Mouse (Mus musculus) neural tube, embryonic 14.5 days (tissue): Measurements from ENCODE around the gene Fgfr2. TPM values are rescaled to one million over a fixed set of nuclear protein-coding genes. Genes with fewer than 3 reads are reported as not detected.
A peak's percentile ranks its signal among the peaks of the same experiment; 100 is the strongest.

ENCODE experiments used
- ATAC-seq: fragments of 200-750 bp; cut with Nextera tagmentation; 2 replicates; pipeline ENCODE4 v1.8.0; 2017; ENCODE audit warnings: low read depth, mild to moderate bottlenecking, moderate TSS enrichment, moderate library complexity
- H3K27ac ChIP-seq: fragments of 300-500 bp; sonication (generic); 2 replicates; pipeline ENCODE4 v1.5.1; 2014; ENCODE audit warnings: low read depth, mild to moderate bottlenecking, control low read depth, low read length, moderate library complexity, mixed read lengths
- H3K27me3 ChIP-seq: fragments of 300-500 bp; sonication (generic); 2 replicates; pipeline ENCODE4 v1.6.1; 2014; ENCODE audit warnings: low read length; ENCODE audit not compliant: control insufficient read depth, insufficient read depth
- H3K36me3 ChIP-seq: fragments of 300-500 bp; sonication (generic); 2 replicates; pipeline ENCODE4 v1.6.1; 2014; ENCODE audit warnings: low read length, mixed read lengths; ENCODE audit not compliant: control insufficient read depth, insufficient read depth
- H3K4me1 ChIP-seq: fragments of 300-500 bp; sonication (generic); 2 replicates; pipeline ENCODE4 v1.6.1; 2014; ENCODE audit warnings: low read length; ENCODE audit not compliant: control insufficient read depth, insufficient read depth
- H3K4me2 ChIP-seq: fragments of 300-500 bp; sonication (generic); 2 replicates; pipeline ENCODE4 v1.6.1; 2014; ENCODE audit warnings: mild to moderate bottlenecking, low read depth, low read length, control low read depth
- H3K4me3 ChIP-seq: fragments of 300-500 bp; sonication (generic); 2 replicates; pipeline ENCODE4 v1.5.1; 2014; ENCODE audit warnings: low read depth, low read length, control low read depth, mixed read lengths
- H3K9ac ChIP-seq: fragments of 300-500 bp; sonication (generic); replicated peaks from 2 replicates; pipeline ENCODE4 v1.6.1; 2014; ENCODE audit warnings: low read depth, mild to moderate bottlenecking, control low read depth, low read length, mixed read lengths
- H3K9me3 ChIP-seq: fragments of 300-500 bp; sonication (generic); 2 replicates; pipeline ENCODE4 v1.6.1; 2016; ENCODE audit warnings: low read length; ENCODE audit not compliant: control insufficient read depth
- WGBS: fragments of 180-500 bp; shearing (Covaris S2); extraction: QIAGEN DNeasy Blood & Tissue Kit; methylation state at CpG from one replicate; pipeline ENCODE4 v1.1.7; 2014; 5-methylcytosine and 5-hydroxymethylcytosine counted together
- polyA plus RNA-seq: library from polyadenylated mRNA; unstranded; fragments of >200 nt; fragmentation: Nextera tagmentation; extraction: Ambion mirVana; gene quantifications from 2 replicates; pipeline ENCODE4 v1.2.1, GENCODE M21; 2014

Gene Fgfr2
- polyA plus RNA-seq, 1 experiment from 2014 or later: 28.1 TPM

GRCm38 (mm10) chr7:132263186-132263585, 860.0 kb downstream of the Fgfr2 start:
- H3K9ac ChIP-seq: no peak overlapping the region
- no peaks in the 10 kb centered on the region for H3K9me3 ChIP-seq
- H3K4me2 ChIP-seq: no peak overlapping the region
- 22% methylated on average over 6 of the region's 6 CpGs for WGBS
- no peaks in the 10 kb centered on the region for H3K27me3 ChIP-seq
- peak; percentile 59; the same call in 1 of the 2 replicates for ATAC-seq
- H3K4me3 ChIP-seq: no peak overlapping the region
- H3K4me1 ChIP-seq: peaks cover 7% of the 10 kb centered on the region; the same call in 1 of the 2 replicates
- H3K27ac ChIP-seq: peak overlapping the region; percentile 31; the same call in 1 of the 2 replicates
- H3K36me3 ChIP-seq: peaks cover 5% of the 10 kb centered on the region; the same call in 1 of the 2 replicates

DNA sequence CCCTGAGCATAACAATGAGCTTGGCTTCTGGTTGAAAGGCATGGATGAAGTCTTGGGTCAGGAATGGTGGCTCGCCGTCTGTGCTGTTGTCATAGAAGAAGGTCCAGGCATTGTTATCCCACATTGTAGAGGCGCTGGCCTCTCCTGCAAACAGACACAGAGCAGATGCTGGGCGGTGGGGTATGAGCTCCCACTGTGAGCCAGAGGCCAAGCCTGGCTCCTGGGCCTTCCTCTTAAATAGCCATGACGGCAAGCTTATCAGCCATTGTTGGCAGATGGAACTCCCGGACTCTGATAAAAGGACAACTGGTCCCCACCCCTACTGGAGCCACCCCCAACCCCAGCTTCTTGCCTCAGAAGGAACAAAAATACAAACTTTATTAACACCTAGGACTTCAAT, 860.5 kb downstream of the Fgfr2 start:
- peaks cover 5% of the 10 kb centered on the region; the same call in 1 of the 2 replicates for H3K36me3 ChIP-seq
- no peak overlapping the region for H3K4me2 ChIP-seq
- H3K9ac ChIP-seq: no peak overlapping the region
- ATAC-seq: peak; percentile 12; the same call in 1 of the 2 replicates
- WGBS: 18% methylated on average over 6 of the region's 6 CpGs
- no peak overlapping the region for H3K4me3 ChIP-seq
- no peaks in the 10 kb centered on the region for H3K9me3 ChIP-seq
- H3K27me3 ChIP-seq: no peaks in the 10 kb centered on the region
- no peak overlapping the region for H3K27ac ChIP-seq
- peaks cover 12% of the 10 kb centered on the region; the same call in 1 of the 2 replicates for H3K4me1 ChIP-seq

DNA sequence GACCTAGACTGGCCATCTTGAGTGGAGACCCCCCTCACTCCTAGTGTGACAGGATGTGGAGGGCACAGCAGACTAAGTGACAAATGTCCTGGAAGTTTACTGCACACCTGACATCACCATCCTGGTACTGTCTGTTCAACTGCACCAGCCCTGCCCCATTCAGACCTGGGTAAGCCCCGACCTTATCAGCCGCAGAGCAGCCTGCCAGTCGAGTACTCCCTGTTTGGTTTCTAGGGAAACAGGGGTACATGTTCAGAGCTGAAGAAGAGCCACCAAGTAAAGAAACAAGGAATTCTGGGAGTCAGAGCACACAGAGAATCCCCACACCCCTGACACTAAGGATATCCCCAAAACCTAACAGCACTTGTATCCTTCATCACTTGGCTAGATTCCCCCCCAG, 861.3 kb downstream of the Fgfr2 start:
- no peaks in the 10 kb centered on the region for H3K9me3 ChIP-seq
- H3K4me2 ChIP-seq: no peak overlapping the region
- 44% methylated on average over 3 of the region's 3 CpGs for WGBS
- H3K4me3 ChIP-seq: no peak overlapping the region
- H3K27ac ChIP-seq: no peak overlapping the region
- peaks cover 5% of the 10 kb centered on the region; the same call in 1 of the 2 replicates for H3K36me3 ChIP-seq
- no peak overlapping the region for H3K9ac ChIP-seq
- ATAC-seq: no peak
- no peaks in the 10 kb centered on the region for H3K27me3 ChIP-seq
- peaks cover 13% of the 10 kb centered on the region; the same call in 1 of the 2 replicates for H3K4me1 ChIP-seq

DNA sequence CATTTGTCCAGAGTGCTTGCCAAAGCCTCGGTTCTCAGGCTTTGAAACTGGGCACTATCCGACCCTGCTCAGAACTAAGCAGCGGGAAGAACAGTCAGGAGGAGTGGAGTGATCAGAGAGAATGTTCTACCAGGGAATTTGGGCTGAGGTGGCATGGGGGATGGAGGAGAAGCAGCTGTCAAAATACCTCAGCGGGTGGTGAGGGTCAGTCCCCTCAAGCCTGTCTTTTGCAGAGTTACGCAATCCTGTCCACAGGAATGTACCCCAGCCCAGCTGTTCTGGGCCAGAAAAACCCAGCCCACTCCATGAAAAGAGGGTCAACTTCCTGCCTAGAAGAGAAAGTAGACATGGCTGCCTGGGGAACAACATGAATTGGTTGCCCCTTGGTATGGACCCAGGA, 862.5 kb downstream of the Fgfr2 start:
- H3K4me3 ChIP-seq: no peak overlapping the region
- H3K4me2 ChIP-seq: no peak overlapping the region
- no peak for ATAC-seq
- WGBS: 79% methylated on average over 5 of the region's 5 CpGs
- H3K9me3 ChIP-seq: no peaks in the 10 kb centered on the region
- no peak overlapping the region for H3K27ac ChIP-seq
- no peaks in the 10 kb centered on the region for H3K36me3 ChIP-seq
- no peaks in the 10 kb centered on the region for H3K27me3 ChIP-seq
- H3K9ac ChIP-seq: no peak overlapping the region
- H3K4me1 ChIP-seq: peaks cover 13% of the 10 kb centered on the region; the same call in 1 of the 2 replicates

DNA sequence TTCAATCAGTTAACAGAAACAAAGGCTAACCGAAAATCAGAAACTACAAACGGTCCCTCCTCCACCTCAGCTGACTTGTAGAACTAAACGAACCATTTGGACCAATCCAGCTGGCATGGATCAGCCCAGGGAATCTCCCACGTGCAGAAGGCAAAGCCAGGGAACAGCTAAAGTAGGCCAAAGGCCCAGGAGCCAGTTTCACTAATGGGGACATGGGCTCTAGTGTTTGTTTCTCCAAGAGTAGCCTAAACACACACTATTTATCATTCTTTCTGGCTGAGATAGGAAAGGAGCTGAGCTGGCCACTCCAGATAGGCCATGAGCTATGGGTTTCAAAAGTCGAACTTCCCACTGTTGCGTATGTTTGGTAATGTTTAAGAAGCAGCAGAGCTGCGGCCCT, 864.3 kb downstream of the Fgfr2 start:
- Histone ChIP-seq H3K27ac (peak overlapping the region; percentile 13; the same call in 1 of the 2 replicates), H3K9me3 (no peaks in the 10 kb centered on the region), H3K4me1 (peaks cover 13% of the 10 kb centered on the region; the same call in 1 of the 2 replicates), H3K9ac (no peak overlapping the region), H3K4me2 (no peak overlapping the region), H3K4me3 (no peak overlapping the region), H3K36me3 (no peaks in the 10 kb centered on the region), H3K27me3 (no peaks in the 10 kb centered on the region)
- no peak for ATAC-seq
- 40% methylated on average over 7 of the region's 7 CpGs for WGBS

- ATAC-seq: peak; percentile 36; the same call in 1 of the 2 replicates
- Histone ChIP-seq H3K4me3 (no peak overlapping the region), H3K9me3 (no peaks in the 10 kb centered on the region), H3K9ac (no peak overlapping the region), H3K36me3 (no peaks in the 10 kb centered on the region), H3K4me2 (no peak overlapping the region), H3K4me1 (peaks cover 13% of the 10 kb centered on the region; the same call in 1 of the 2 replicates), H3K27me3 (no peaks in the 10 kb centered on the region), H3K27ac (peak overlapping the region; percentile 13; the same call in 1 of the 2 replicates)
- WGBS: 30% methylated on average over 5 of the region's 5 CpGs
These were observed 864.9 kb downstream of the Fgfr2 start for GRCm38 (mm10) chr7:132258216-132258615.

- Histone ChIP-seq H3K9ac (no peak overlapping the region), H3K4me1 (peaks cover 9% of the 10 kb centered on the region), H3K27ac (no peak overlapping the region)
These were observed 869.6 kb downstream of the Fgfr2 start for GRCm38 (mm10) chr7:132253513-132253912.

DNA sequence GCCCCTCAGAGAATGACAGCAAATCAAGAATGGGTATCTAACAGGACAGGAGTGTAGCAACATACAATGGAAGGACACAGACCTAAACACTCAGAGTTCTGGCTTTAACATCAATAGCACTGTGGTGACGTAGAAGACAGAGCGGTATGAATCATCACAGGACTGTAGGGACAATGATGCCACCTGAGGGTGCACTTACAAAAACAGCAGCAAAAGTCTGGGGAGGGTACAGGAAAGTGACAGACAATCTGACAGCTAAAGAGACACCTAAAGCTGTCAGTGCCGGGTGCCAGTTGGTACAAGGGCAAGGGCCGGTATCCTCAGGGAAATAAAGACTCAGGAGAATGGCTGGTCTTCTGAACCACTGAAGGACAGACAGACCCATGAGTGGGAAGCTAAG, 870.1 kb downstream of the Fgfr2 start:
- H3K4me1 ChIP-seq: peaks cover 10% of the 10 kb centered on the region
- no peaks in the 10 kb centered on the region for H3K36me3 ChIP-seq
- 91% methylated on average over 4 of the region's 4 CpGs for WGBS
- no peak overlapping the region for H3K27ac ChIP-seq
- ATAC-seq: no peak
- no peak overlapping the region for H3K4me2 ChIP-seq
- H3K9ac ChIP-seq: no peak overlapping the region
- no peaks in the 10 kb centered on the region for H3K9me3 ChIP-seq
- no peak overlapping the region for H3K4me3 ChIP-seq
- H3K27me3 ChIP-seq: no peaks in the 10 kb centered on the region

More at GRCm38 (mm10) chr7:132253513-132253912, 869.6 kb downstream of the Fgfr2 start:
- no peak overlapping the region for H3K4me3 ChIP-seq
- no peaks in the 10 kb centered on the region for H3K36me3 ChIP-seq
- WGBS: 80% methylated on average over 5 of the region's 5 CpGs
- H3K27me3 ChIP-seq: no peaks in the 10 kb centered on the region
- H3K4me2 ChIP-seq: no peak overlapping the region
- no peaks in the 10 kb centered on the region for H3K9me3 ChIP-seq
- no peak for ATAC-seq

- H3K4me1 ChIP-seq: peaks cover 22% of the 10 kb centered on the region
- H3K4me2 ChIP-seq: no peak overlapping the region
- no peaks in the 10 kb centered on the region for H3K27me3 ChIP-seq
- H3K27ac ChIP-seq: no peak overlapping the region
- no peak overlapping the region for H3K9ac ChIP-seq
- ATAC-seq: no peak
- WGBS: 68% methylated on average over 10 of the region's 10 CpGs
- no peaks in the 10 kb centered on the region for H3K36me3 ChIP-seq
- no peaks in the 10 kb centered on the region for H3K9me3 ChIP-seq
- H3K4me3 ChIP-seq: no peak overlapping the region
These were observed 873.5 kb downstream of the Fgfr2 start for GRCm38 (mm10) chr7:132249563-132250119.
